Mouse (Mus musculus): ENCODE results near the gene Gfap. TPM values are rescaled to one million over a fixed set of nuclear protein-coding genes. Genes with fewer than 3 reads are reported as not detected.
A peak's percentile ranks its signal among the peaks of the same experiment; 100 is the strongest.

Gfap gene
- not detected in 3 replicates for total RNA-seq (2017)

- ATAC-seq (replicated peaks; ENCODE audit: insufficient number of reproducible peaks, low FRiP score, low TSS enrichment, poor library complexity, severe bottlenecking) = peak; percentile 73
These were observed at the start of gene Gfap for GRCm38 (mm10) chr11:102900763-102901162. Gene Gfap, minus strand, starts transcription at chr11:102900912.

- ATAC-seq (replicated peaks; ENCODE audit: insufficient number of reproducible peaks, low FRiP score, low TSS enrichment, poor library complexity, severe bottlenecking) = no peak; the same call in 1 of the 2 replicates
These were observed 47.6 kb upstream of the Gfap start for GRCm38 (mm10) chr11:102948043-102948961.

DNA sequence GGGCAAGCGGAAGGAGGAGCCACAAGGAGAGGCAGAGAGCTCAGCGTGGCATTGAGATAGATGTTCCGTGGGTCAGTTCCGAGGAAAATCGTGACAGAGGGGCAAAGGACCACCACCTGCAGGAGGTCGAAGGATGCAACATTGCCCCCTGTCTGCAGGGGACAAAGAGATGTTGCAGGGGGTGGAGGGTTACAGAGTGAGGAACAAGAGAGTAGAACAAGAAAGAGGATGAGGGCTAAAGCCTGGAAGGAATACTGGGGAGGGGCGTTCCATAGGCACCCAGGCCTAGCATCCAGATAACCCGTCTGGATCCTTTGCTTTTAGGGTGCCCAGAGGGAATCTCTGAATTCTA is 46.3 kb upstream of the Gfap start:
- no peak; the same call in 1 of the 2 replicates for ATAC-seq (replicated peaks; ENCODE audit: insufficient number of reproducible peaks, low FRiP score, low TSS enrichment, poor library complexity, severe bottlenecking)

GRCm38 (mm10) chr11:102946265-102946991 is 45.7 kb upstream of the Gfap start, which contains the start of gene C1ql1:
Gene C1ql1, minus strand, starts transcription at chr11:102946688.
- ATAC-seq (replicated peaks; ENCODE audit: insufficient number of reproducible peaks, low FRiP score, low TSS enrichment, poor library complexity, severe bottlenecking) = peak; percentile 52

DNA sequence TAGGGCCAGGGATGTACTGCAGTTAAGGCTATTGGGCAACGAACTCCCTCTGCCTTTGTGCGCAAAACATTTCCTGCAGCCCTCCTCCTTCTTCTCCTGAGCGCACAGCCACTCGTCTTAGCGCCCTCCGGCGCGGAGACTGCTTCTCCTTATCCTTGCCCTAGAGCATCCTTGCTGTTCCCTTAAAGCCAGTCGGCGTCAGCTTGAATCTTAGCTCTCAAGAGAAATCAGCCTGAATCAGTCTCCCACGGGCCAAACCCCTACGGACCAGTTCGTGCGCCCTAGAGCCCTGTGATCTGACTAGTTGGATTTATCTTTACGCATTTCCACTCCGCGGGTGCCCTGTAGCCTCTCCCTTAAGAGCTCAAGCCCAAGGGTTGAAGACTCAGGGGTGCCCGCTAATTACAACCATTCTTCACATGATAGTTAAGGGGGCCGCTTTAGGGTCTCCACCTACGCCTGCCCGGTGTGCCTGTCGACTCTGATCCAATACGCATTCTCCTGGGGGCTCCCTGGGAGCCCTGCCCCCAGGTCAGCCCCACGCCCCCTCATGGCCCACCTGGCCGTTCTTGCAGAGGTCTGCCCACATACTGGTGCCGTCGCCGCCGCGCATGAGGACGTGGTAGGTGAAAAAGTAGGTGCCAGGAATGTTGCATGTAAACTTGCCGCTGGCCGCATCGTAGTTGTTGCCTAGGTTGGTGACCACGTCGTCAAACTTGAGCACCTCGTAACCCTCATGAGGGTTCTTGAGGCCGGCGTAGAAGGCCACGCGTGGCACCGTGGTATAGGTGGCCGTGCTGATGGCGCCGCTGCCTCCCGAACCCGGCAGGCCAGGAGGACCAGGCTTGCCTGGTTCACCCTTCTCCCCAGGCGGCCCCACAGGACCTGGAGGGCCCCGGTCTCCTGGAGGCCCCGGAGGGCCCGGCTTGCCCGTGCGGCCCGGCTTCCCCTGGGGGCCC is 44.9 kb upstream of the Gfap start:
- ATAC-seq (replicated peaks; ENCODE audit: insufficient number of reproducible peaks, low FRiP score, low TSS enrichment, poor library complexity, severe bottlenecking) = no peak

GRCm38 (mm10) chr11:102941236-102941635 is 40.5 kb upstream of the Gfap start:
- no peak for ATAC-seq (replicated peaks; ENCODE audit: insufficient number of reproducible peaks, low FRiP score, low TSS enrichment, poor library complexity, severe bottlenecking)

GRCm38 (mm10) chr11:102939024-102939675 is 38.4 kb upstream of the Gfap start:
- no peak for ATAC-seq (replicated peaks; ENCODE audit: insufficient number of reproducible peaks, low FRiP score, low TSS enrichment, poor library complexity, severe bottlenecking)

- no peak for ATAC-seq (replicated peaks; ENCODE audit: insufficient number of reproducible peaks, low FRiP score, low TSS enrichment, poor library complexity, severe bottlenecking)
These were observed 36.9 kb upstream of the Gfap start for GRCm38 (mm10) chr11:102937529-102938182.

DNA sequence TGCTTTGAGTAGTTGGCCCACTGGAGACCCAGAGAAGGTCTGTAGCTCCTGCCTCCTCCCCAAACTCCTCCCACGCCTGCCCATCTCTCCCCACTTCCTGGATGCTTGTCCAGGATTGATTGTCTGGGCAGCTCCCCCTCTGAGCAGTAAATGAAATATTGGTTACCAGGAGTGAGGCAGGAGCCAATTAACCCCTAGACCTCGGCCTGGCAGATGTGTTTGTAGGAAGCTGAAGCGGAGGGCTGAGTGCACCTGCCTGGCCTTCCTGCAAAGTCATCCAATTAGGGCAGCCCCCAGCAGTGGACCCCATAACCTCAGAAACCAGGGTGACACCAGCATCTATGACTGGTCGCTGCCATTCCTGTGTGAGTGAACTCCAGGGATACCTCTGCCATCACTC is 35.6 kb upstream of the Gfap start:
- no peak for ATAC-seq (replicated peaks; ENCODE audit: insufficient number of reproducible peaks, low FRiP score, low TSS enrichment, poor library complexity, severe bottlenecking)

DNA sequence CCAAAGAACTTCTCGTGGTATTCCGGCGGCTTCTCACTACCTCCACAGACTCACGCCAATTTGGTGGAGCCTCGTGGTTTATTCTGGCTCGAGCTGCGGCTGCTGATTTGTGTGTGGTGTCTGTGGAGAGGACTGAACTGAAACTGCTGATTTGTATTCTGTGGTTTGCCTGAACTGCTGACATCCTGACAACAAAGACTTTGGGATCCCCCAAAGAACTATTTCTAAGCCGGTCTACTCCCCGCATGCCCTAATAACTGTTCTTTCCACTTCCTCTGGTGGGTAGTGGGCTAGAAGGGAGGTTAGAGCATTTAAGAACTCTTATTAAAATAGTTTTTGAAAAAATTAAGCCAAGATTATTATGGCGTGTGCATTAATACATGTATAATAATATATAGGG is 30.0 kb upstream of the Gfap start:
- no peak for ATAC-seq (replicated peaks; ENCODE audit: insufficient number of reproducible peaks, low FRiP score, low TSS enrichment, poor library complexity, severe bottlenecking)

- peak; percentile 55 for ATAC-seq (replicated peaks; ENCODE audit: insufficient number of reproducible peaks, low FRiP score, low TSS enrichment, poor library complexity, severe bottlenecking)
These were observed 24.6 kb upstream of the Gfap start for GRCm38 (mm10) chr11:102925351-102925717.

- peak; percentile 100 for ATAC-seq (replicated peaks; ENCODE audit: insufficient number of reproducible peaks, low FRiP score, low TSS enrichment, poor library complexity, severe bottlenecking)
These were observed 24.0 kb upstream of the Gfap start, which contains the start of gene Kif18b for GRCm38 (mm10) chr11:102924557-102925350. Gene Kif18b, minus strand, starts transcription at chr11:102925124.

DNA sequence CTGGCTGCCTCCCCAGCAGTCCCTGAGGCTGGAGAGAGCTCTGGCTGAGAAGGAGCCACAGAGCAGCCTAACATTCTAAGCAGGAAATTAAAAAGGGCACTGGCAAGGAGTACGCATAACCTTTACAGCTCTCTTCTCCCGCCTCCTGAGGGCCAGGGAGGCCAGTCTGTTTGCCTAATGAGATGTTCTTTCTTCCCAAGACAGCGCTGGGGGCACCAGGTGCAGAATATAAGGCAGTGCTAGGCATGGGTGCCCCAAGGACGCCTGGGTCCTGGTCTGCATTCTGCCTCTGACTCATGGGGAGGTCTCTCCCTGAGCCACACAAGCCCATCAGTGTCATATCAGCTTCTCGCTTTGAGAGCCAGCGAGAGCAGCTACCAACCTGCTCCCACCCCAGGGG is 20.8 kb upstream of the Gfap start:
- ATAC-seq (replicated peaks; ENCODE audit: insufficient number of reproducible peaks, low FRiP score, low TSS enrichment, poor library complexity, severe bottlenecking) = no peak

DNA sequence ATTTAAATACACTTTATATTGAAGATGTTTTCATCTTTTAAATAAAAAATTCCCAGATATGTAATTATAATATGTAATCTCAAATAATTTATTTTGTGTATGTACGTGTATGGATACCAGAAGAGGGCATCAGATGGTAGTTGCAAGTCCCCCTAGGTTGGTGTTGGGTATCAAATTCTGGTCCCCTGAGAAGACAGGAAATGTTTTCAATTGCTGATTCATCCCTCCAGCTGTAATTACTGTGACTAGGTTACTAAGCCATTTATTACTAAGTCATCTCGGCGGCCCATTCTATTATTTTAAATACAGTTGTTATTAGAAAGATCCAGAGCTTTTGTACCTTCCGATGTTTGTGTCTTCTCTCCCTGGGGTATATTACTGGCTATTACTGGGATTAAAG is 17.4 kb upstream of the Gfap start:
- no peak for ATAC-seq (replicated peaks; ENCODE audit: insufficient number of reproducible peaks, low FRiP score, low TSS enrichment, poor library complexity, severe bottlenecking)

DNA sequence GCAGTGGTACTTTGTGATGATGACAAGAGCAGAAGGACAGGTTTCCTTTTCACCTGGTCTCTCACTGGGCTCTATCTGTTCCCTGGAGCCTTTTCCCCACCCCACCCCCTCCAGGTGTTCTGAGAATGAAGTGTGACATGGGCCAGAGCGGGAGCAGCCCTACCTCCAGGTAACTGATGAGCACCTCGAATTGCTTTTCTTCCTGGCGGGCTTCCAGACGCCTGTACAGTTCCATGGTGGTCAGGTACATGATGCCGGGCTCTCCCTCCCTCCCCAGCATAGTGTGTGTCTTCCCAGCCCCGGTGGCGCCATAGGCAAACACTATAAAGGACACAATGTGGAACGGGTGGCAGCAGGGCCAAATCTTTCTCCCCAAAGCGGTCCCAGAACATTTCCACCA is 14.7 kb upstream of the Gfap start:
- no peak for ATAC-seq (replicated peaks; ENCODE audit: insufficient number of reproducible peaks, low FRiP score, low TSS enrichment, poor library complexity, severe bottlenecking)

DNA sequence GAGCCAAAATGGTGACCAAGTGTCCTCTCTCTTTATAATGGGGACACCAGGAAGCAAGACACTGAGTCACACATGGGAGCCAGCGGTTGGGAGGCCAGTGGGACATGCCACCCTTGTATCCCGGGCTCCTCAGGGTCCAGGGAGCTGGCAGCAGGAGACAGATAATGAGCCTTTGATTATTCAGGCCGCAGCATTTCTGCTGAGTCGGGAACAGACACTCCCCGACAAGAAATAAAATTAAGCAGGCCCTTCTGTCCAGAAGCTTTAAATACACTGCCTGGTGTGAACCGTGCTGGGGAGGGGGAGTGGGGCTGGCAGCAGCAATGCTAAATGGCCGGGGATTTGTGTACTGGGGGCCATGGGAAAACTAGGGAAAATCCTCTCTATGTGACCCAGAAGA is 10.7 kb upstream of the Gfap start:
- ATAC-seq (replicated peaks; ENCODE audit: insufficient number of reproducible peaks, low FRiP score, low TSS enrichment, poor library complexity, severe bottlenecking) = no peak

DNA sequence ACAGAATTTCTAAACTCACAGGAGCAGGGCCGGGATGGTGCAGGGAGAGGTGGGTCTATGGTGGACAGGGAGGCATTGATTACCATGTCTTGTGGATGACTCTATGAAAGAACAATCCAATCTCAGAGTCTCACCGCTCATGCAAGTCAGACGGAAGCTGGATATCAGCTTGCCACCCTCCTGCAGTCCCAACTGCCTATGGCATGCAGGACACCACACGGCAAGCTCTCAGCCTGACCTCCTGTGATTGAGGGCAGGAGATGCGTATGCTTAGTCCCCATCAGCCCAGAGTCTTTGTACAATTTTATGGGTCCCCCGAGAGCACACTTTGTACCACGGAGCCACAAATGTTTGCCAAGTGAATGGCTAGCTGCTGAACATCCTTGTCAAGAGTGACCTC is 2.9 kb upstream of the Gfap start:
- ATAC-seq (replicated peaks; ENCODE audit: insufficient number of reproducible peaks, low FRiP score, low TSS enrichment, poor library complexity, severe bottlenecking) = no peak

All from monocyte, adult 5-6 weeks (primary cell).